Mouse (Mus musculus): ENCODE data around the gene Map7. TPM values are rescaled to one million over a fixed set of nuclear protein-coding genes. Genes with fewer than 3 reads are reported as not detected.

Map7 gene
- polyA plus RNA-seq, 1 experiment from 2014 or later = 2.7 TPM

DNA sequence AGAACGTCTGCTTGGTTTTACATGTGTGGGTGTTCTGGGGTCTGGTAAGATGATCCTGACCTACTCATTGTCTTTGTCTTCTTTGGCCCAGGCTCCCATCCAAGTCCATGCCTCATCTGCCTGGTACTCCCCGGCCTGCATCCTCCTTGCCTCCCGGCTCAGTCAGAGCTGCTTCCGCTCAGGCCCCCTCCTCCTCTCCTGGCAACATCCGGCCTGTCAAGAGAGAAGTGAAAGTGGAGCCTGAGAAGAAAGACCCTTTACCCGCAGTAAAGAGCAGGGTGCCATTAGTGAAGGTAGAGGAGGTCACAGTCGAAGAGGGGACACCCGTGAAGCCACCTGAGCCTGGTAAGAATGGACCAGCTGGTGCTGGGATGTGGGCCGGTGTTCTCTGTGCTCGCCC, 118.8 kb downstream of the Map7 start:
- H3K9ac ChIP-seq (ENCODE audit: low read length) = no peak overlapping the region
- H3K4me1 ChIP-seq (ENCODE audit: control insufficient read depth, insufficient read depth, low read length) = no peaks in the 10 kb centered on the region
- H3K27ac ChIP-seq (ENCODE audit: low read depth, low read length) = no peak overlapping the region
- no peak overlapping the region for H3K4me3 ChIP-seq (ENCODE audit: low read depth, low read length)
- no peaks in the 10 kb centered on the region for H3K27me3 ChIP-seq (replicated peaks; ENCODE audit: control insufficient read depth, insufficient read depth, low read length)
- H3K4me2 ChIP-seq (ENCODE audit: low read length) = no peak overlapping the region
- no peaks in the 10 kb centered on the region for H3K9me3 ChIP-seq (replicated peaks; ENCODE audit: control insufficient read depth, low read length)
- WGBS = 79% methylated on average over 10 of the region's 10 CpGs
- DNase-seq (ENCODE audit: low spot score) = no peak
- ATAC-seq = no peak
- H3K36me3 ChIP-seq (ENCODE audit: control insufficient read depth, insufficient read depth, low read length) = no peaks in the 10 kb centered on the region

DNA sequence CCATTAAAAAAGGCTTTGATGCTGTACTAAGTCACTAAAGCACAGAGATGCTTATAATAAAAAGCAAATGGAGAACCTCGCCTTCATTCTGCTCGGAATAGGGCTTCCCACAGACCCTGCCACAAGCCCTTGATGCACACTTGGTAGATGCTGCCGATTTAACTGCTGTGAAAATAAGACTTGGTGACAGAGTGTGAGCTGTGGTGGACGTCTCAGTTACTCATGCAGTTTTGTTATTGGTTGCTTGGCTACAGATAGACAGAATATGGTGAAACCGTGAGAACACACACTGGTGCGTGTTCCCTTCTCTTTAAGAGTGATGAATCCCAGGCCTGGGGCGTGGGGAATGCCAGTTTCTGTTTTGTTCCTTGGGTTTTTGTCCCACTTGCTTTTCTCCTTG, 120.7 kb downstream of the Map7 start:
- no peaks in the 10 kb centered on the region for H3K36me3 ChIP-seq (ENCODE audit: control insufficient read depth, insufficient read depth, low read length)
- no peaks in the 10 kb centered on the region for H3K9me3 ChIP-seq (replicated peaks; ENCODE audit: control insufficient read depth, low read length)
- H3K27ac ChIP-seq (ENCODE audit: low read depth, low read length) = no peak overlapping the region
- no peak overlapping the region for H3K4me2 ChIP-seq (ENCODE audit: low read length)
- no peak overlapping the region for H3K9ac ChIP-seq (ENCODE audit: low read length)
- no peaks in the 10 kb centered on the region for H3K27me3 ChIP-seq (replicated peaks; ENCODE audit: control insufficient read depth, insufficient read depth, low read length)
- no peak overlapping the region for H3K4me3 ChIP-seq (ENCODE audit: low read depth, low read length)
- DNase-seq (ENCODE audit: low spot score) = no peak
- H3K4me1 ChIP-seq (ENCODE audit: control insufficient read depth, insufficient read depth, low read length) = no peaks in the 10 kb centered on the region
- WGBS = 50% methylated on average over 7 of the region's 7 CpGs
- no peak for ATAC-seq

- Histone ChIP-seq H3K9me3 (replicated peaks; ENCODE audit: control insufficient read depth, low read length) (no peaks in the 10 kb centered on the region), H3K27ac (ENCODE audit: low read depth, low read length) (no peak overlapping the region), H3K36me3 (ENCODE audit: control insufficient read depth, insufficient read depth, low read length) (no peaks in the 10 kb centered on the region), H3K4me3 (ENCODE audit: low read depth, low read length) (no peak overlapping the region), H3K9ac (ENCODE audit: low read length) (no peak overlapping the region), H3K4me1 (ENCODE audit: control insufficient read depth, insufficient read depth, low read length) (no peaks in the 10 kb centered on the region), H3K27me3 (replicated peaks; ENCODE audit: control insufficient read depth, insufficient read depth, low read length) (no peaks in the 10 kb centered on the region), H3K4me2 (ENCODE audit: low read length) (no peak overlapping the region)
- no peak for ATAC-seq
- no peak for DNase-seq (ENCODE audit: low spot score)
- WGBS = 90% methylated on average over 5 of the region's 5 CpGs
Measured at GRCm38 (mm10) chr10:20272380-20272779, 124.1 kb downstream of the Map7 start.

DNA sequence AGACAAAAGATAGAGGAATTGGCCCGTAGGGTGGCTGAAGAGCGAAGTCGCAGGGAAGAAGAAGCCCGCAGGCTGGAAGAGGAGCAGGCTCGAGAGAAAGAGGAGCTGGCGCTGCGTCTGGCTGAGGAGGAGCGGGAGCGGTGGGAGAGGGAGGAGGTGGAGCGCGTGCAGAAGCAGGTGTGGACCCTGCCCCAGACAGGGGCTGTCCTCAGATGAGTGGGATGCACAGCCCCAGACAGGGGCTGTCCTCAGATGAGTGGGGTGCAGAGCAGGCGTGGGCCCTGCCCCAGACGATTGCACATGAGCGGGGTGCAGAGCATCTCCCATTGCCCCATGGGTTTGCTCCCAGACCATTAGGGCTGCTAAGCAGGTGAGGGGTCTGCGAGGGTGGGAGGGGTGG, 125.0 kb downstream of the Map7 start:
- Histone ChIP-seq H3K4me2 (ENCODE audit: low read length) (no peak overlapping the region), H3K27me3 (replicated peaks; ENCODE audit: control insufficient read depth, insufficient read depth, low read length) (no peaks in the 10 kb centered on the region), H3K27ac (ENCODE audit: low read depth, low read length) (no peak overlapping the region), H3K4me1 (ENCODE audit: control insufficient read depth, insufficient read depth, low read length) (no peaks in the 10 kb centered on the region), H3K36me3 (ENCODE audit: control insufficient read depth, insufficient read depth, low read length) (no peaks in the 10 kb centered on the region), H3K9me3 (replicated peaks; ENCODE audit: control insufficient read depth, low read length) (no peaks in the 10 kb centered on the region), H3K9ac (ENCODE audit: low read length) (no peak overlapping the region), H3K4me3 (ENCODE audit: low read depth, low read length) (no peak overlapping the region)
- no peak for DNase-seq (ENCODE audit: low spot score)
- 69% methylated on average over 15 of the region's 15 CpGs for WGBS
- 0 out of 2 replicates have a peak, but pooled peaks have one; percentile 37 for ATAC-seq

- no peaks in the 10 kb centered on the region for H3K36me3 ChIP-seq (ENCODE audit: control insufficient read depth, insufficient read depth, low read length)
- H3K27ac ChIP-seq (ENCODE audit: low read depth, low read length) = no peak overlapping the region
- ATAC-seq = no peak
- H3K27me3 ChIP-seq (replicated peaks; ENCODE audit: control insufficient read depth, insufficient read depth, low read length) = no peaks in the 10 kb centered on the region
- H3K9me3 ChIP-seq (replicated peaks; ENCODE audit: control insufficient read depth, low read length) = no peaks in the 10 kb centered on the region
- H3K9ac ChIP-seq (ENCODE audit: low read length) = no peak overlapping the region
- WGBS = 86% methylated on average over 9 of the region's 9 CpGs
- no peak for DNase-seq (ENCODE audit: low spot score)
- H3K4me1 ChIP-seq (ENCODE audit: control insufficient read depth, insufficient read depth, low read length) = no peaks in the 10 kb centered on the region
- H3K4me3 ChIP-seq (ENCODE audit: low read depth, low read length) = no peak overlapping the region
- no peak overlapping the region for H3K4me2 ChIP-seq (ENCODE audit: low read length)
Measured at GRCm38 (mm10) chr10:20274022-20274421, 125.8 kb downstream of the Map7 start.

DNA sequence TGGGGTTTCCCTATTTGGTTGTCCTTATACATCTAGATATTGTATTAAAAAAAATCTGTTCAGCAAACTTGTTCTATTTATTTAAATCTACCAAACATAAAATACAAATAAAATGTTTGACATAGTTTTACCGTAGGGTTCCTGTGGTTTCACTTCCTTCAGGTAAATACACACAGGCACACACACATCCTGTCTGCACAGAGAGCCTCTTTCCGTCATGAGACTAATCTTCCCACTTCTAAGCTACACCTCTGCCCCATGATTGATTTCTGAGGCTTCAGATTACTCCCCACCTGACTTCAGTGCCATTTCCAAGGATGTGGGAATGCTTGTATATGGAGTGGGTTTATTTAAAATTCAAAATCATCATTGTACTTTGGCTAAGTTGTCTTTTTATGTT, 133.2 kb downstream of the Map7 start:
- H3K9ac ChIP-seq (ENCODE audit: low read length) = no peak overlapping the region
- no peak overlapping the region for H3K27ac ChIP-seq (ENCODE audit: low read depth, low read length)
- no peaks in the 10 kb centered on the region for H3K36me3 ChIP-seq (ENCODE audit: control insufficient read depth, insufficient read depth, low read length)
- no peak overlapping the region for H3K4me3 ChIP-seq (ENCODE audit: low read depth, low read length)
- peaks cover 14% of the 10 kb centered on the region for H3K4me1 ChIP-seq (ENCODE audit: control insufficient read depth, insufficient read depth, low read length)
- DNase-seq (ENCODE audit: low spot score) (no peak), ATAC-seq (no peak)
- 75% methylated on average over 2 of the region's 2 CpGs for WGBS
- H3K9me3 ChIP-seq (replicated peaks; ENCODE audit: control insufficient read depth, low read length) = no peaks in the 10 kb centered on the region
- no peaks in the 10 kb centered on the region for H3K27me3 ChIP-seq (replicated peaks; ENCODE audit: control insufficient read depth, insufficient read depth, low read length)
- H3K4me2 ChIP-seq (ENCODE audit: low read length) = no peak overlapping the region

- Histone ChIP-seq H3K9ac (ENCODE audit: low read length) (peak overlapping the region; percentile 45), H3K36me3 (ENCODE audit: control insufficient read depth, insufficient read depth, low read length) (no peaks in the 10 kb centered on the region), H3K4me2 (ENCODE audit: low read length) (peak overlapping the region; percentile 21; the same call in 1 of the 2 replicates), H3K27me3 (replicated peaks; ENCODE audit: control insufficient read depth, insufficient read depth, low read length) (no peaks in the 10 kb centered on the region), H3K9me3 (replicated peaks; ENCODE audit: control insufficient read depth, low read length) (no peaks in the 10 kb centered on the region), H3K27ac (ENCODE audit: low read depth, low read length) (peak overlapping the region; percentile 80), H3K4me1 (ENCODE audit: control insufficient read depth, insufficient read depth, low read length) (peaks cover 20% of the 10 kb centered on the region), H3K4me3 (ENCODE audit: low read depth, low read length) (no peak overlapping the region)
- peak; percentile 86 for DNase-seq (ENCODE audit: low spot score)
- 4% methylated on average over 10 of the region's 10 CpGs for WGBS
- ATAC-seq = peak; percentile 92
Measured at GRCm38 (mm10) chr10:20285289-20285975, 137.2 kb downstream of the Map7 start.

DNA sequence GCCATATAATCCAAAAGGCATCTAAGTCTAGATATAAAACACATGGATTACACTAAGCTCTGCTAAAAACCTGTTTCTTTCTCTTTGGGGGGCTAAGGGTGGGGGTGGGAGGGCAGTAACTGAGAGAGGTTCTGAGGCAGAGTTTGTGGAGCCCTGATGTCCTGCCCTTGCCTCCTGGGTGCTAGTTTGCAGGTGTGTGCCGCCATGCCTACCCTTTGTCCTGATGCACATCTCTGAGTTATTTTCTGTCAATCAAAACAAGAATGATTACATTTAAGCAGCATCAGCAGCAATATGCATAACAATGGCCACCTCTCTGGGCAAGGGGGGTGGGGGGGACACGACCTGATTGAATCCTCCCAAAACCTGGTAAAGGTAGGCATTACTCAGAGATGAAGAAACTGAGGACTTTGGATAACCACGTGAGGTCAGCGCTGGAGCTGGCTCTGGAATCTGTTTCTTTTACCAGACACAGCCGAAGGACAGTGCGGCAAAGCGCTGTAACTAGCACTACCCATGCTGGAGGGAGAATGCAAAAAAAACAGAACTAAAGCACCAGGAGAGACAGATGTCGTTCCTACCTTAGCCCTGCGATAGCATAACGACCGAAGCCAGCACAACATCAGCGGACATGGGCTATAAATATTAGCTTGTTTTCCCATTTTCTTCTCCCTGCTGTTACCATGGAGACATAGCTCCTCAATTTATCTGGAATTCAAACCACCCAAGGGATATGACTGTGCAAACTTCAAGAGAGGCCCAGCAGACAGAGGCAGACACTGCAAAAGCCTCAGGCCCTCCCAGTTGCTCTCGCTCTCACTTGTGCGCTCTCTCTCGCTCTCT, 137.9 kb downstream of the Map7 start:
- 38% methylated on average over 15 of the region's 15 CpGs for WGBS
- ATAC-seq (peak; percentile 51), DNase-seq (ENCODE audit: low spot score) (peak; percentile 70)
- Histone ChIP-seq H3K4me1 (ENCODE audit: control insufficient read depth, insufficient read depth, low read length) (peaks cover 20% of the 10 kb centered on the region), H3K4me3 (ENCODE audit: low read depth, low read length) (no peak overlapping the region), H3K9ac (ENCODE audit: low read length) (peak overlapping the region; percentile 45), H3K9me3 (replicated peaks; ENCODE audit: control insufficient read depth, low read length) (no peaks in the 10 kb centered on the region), H3K27me3 (replicated peaks; ENCODE audit: control insufficient read depth, insufficient read depth, low read length) (no peaks in the 10 kb centered on the region), H3K36me3 (ENCODE audit: control insufficient read depth, insufficient read depth, low read length) (no peaks in the 10 kb centered on the region), H3K27ac (ENCODE audit: low read depth, low read length) (peak overlapping the region; percentile 80), H3K4me2 (ENCODE audit: low read length) (peak overlapping the region; percentile 21)

DNA sequence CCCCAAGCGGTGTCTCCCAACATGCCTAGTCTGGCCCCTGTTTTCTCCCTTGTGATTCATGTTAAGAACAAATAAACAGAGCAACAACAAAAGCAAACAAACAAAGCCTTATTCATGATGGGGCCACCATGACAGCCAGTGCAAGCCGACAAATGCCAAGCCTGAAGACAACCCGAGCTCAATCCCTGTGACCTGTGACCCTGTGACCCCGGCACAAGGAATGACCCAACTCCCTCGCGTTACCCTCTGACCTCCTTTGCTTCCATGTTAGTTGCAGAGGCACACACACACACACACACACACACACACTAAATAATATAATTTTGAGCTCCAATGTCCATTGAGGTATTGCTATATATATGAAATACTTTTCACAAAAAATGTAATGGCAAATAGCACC, 139.1 kb downstream of the Map7 start:
- ATAC-seq (no peak), DNase-seq (ENCODE audit: low spot score) (no peak)
- Histone ChIP-seq H3K27ac (ENCODE audit: low read depth, low read length) (no peak overlapping the region), H3K4me3 (ENCODE audit: low read depth, low read length) (no peak overlapping the region), H3K4me1 (ENCODE audit: control insufficient read depth, insufficient read depth, low read length) (peaks cover 20% of the 10 kb centered on the region), H3K4me2 (ENCODE audit: low read length) (no peak overlapping the region), H3K9me3 (replicated peaks; ENCODE audit: control insufficient read depth, low read length) (no peaks in the 10 kb centered on the region), H3K27me3 (replicated peaks; ENCODE audit: control insufficient read depth, insufficient read depth, low read length) (no peaks in the 10 kb centered on the region), H3K9ac (ENCODE audit: low read length) (no peak overlapping the region), H3K36me3 (ENCODE audit: control insufficient read depth, insufficient read depth, low read length) (no peaks in the 10 kb centered on the region)
- WGBS = 57% methylated on average over 6 of the region's 6 CpGs

Measured in forebrain, embryonic 14.5 days (tissue).